Mouse (Mus musculus) hindbrain, embryonic 14.5 days (tissue): ENCODE results near the gene Nnat. TPM values are rescaled to one million over a fixed set of nuclear protein-coding genes. Genes with fewer than 3 reads are reported as not detected.

Experiments used
- ATAC-seq: fragments of 200-750 bp; cut with Nextera tagmentation; 2 replicates; pipeline ENCODE4 v1.8.0; 2017; ENCODE audit warnings: moderate number of reproducible peaks, mild to moderate bottlenecking, moderate TSS enrichment, moderate library complexity; ENCODE audit not compliant: low FRiP score
- DNase-seq: peaks from one replicate; pipeline ENCODE4 v3.0.0-alpha.2; 2015; ENCODE audit warnings: low spot score
- H3K27ac ChIP-seq: fragments of 300-500 bp; sonication (generic); 2 replicates; pipeline ENCODE4 v1.5.1; 2014; ENCODE audit warnings: mild to moderate bottlenecking, moderate library complexity
- H3K27me3 ChIP-seq: fragments of 300-500 bp; sonication (generic); 2 replicates; pipeline ENCODE4 v1.6.1; 2014; ENCODE audit warnings: mild to moderate bottlenecking, low read length, mixed read lengths; ENCODE audit not compliant: control insufficient read depth, insufficient read depth
- H3K36me3 ChIP-seq: fragments of 300-500 bp; sonication (generic); replicated peaks from 2 replicates; pipeline ENCODE4 v1.6.1; 2014; ENCODE audit not compliant: control insufficient read depth, insufficient read depth
- H3K4me1 ChIP-seq: fragments of 300-500 bp; sonication (generic); replicated peaks from 2 replicates; pipeline ENCODE4 v1.6.1; 2014; ENCODE audit warnings: antibody characterized with exemption, low read length, mixed read lengths; ENCODE audit not compliant: control insufficient read depth, insufficient read depth
- H3K4me2 ChIP-seq: fragments of 300-500 bp; sonication (generic); replicated peaks from 2 replicates; pipeline ENCODE4 v1.6.1; 2014; ENCODE audit warnings: mild to moderate bottlenecking, moderate library complexity
- H3K4me3 ChIP-seq: fragments of 300-500 bp; sonication (generic); replicated peaks from 2 replicates; pipeline ENCODE4 v1.5.1; 2014; ENCODE audit warnings: mild to moderate bottlenecking, low read length
- H3K9ac ChIP-seq: fragments of 300-500 bp; sonication (generic); 2 replicates; pipeline ENCODE4 v1.6.1; 2014
- H3K9me3 ChIP-seq: fragments of 300-500 bp; sonication (generic); 2 replicates; pipeline ENCODE4 v1.6.1; 2016; ENCODE audit warnings: low read length; ENCODE audit not compliant: control insufficient read depth
- WGBS: fragments of 180-500 bp; shearing (Covaris S2); extraction: QIAGEN DNeasy Blood & Tissue Kit; methylation state at CpG from one replicate; pipeline ENCODE4 v1.1.7; 2014; 5-methylcytosine and 5-hydroxymethylcytosine counted together
- polyA plus RNA-seq: library from polyadenylated mRNA; unstranded; fragments of >200 nt; fragmentation: Nextera tagmentation; extraction: Ambion mirVana; gene quantifications from 2 replicates; pipeline ENCODE4 v1.2.1, GENCODE M21; 2014

Gene Nnat
- polyA plus RNA-seq, 1 experiment from 2014 or later: 4,588 TPM

GRCm38 (mm10) chr2:157560302-157560701 lies 424 bp downstream of the Nnat start:
- WGBS: 45% methylated on average over 33 of the region's 33 CpGs
- no peak for DNase-seq

GRCm38 (mm10) chr2:157561165-157561836 lies 1.4 kb downstream of the Nnat start:
- peaks cover 47% of the 10 kb centered on the region for H3K36me3 ChIP-seq
- 47% methylated on average over 25 of the region's 27 CpGs for WGBS

More at GRCm38 (mm10) chr2:157560302-157560701, 424 bp downstream of the Nnat start:
- Histone ChIP-seq H3K4me1 (peaks cover 20% of the 10 kb centered on the region), H3K9ac (peak overlapping the region; percentile 99), H3K27ac (peak overlapping the region; percentile 93), H3K4me3 (peak overlapping the region; percentile 56), H3K9me3 (peaks cover 42% of the 10 kb centered on the region), H3K4me2 (peak overlapping the region; percentile 74), H3K36me3 (peaks cover 54% of the 10 kb centered on the region), H3K27me3 (no peaks in the 10 kb centered on the region)
- peak; percentile 1; the same call in 1 of the 2 replicates for ATAC-seq

GRCm38 (mm10) chr2:157563031-157563430 lies 3.2 kb downstream of the Nnat start:
- H3K9me3 ChIP-seq: peaks cover 42% of the 10 kb centered on the region
- DNase-seq (no peak), ATAC-seq (no peak)
- 48% methylated on average over 2 of the region's 2 CpGs for WGBS
- peak overlapping the region; percentile 99; the same call in 1 of the 2 replicates for H3K9ac ChIP-seq
- peak overlapping the region; percentile 56; the same call in 1 of the 2 replicates for H3K4me3 ChIP-seq
- peak overlapping the region; percentile 93 for H3K27ac ChIP-seq
- no peaks in the 10 kb centered on the region for H3K27me3 ChIP-seq
- H3K4me1 ChIP-seq: peaks cover 31% of the 10 kb centered on the region
- H3K4me2 ChIP-seq: peak overlapping the region; percentile 74
- peaks cover 30% of the 10 kb centered on the region for H3K36me3 ChIP-seq

More at GRCm38 (mm10) chr2:157561165-157561836, 1.4 kb downstream of the Nnat start:
- Histone ChIP-seq H3K4me2 (peak overlapping the region; percentile 74), H3K27ac (peak overlapping the region; percentile 93), H3K4me3 (peak overlapping the region; percentile 56), H3K27me3 (no peaks in the 10 kb centered on the region), H3K4me1 (peaks cover 21% of the 10 kb centered on the region), H3K9ac (peak overlapping the region; percentile 99), H3K9me3 (peaks cover 42% of the 10 kb centered on the region)
- ATAC-seq (peak; percentile 59), DNase-seq (peak; percentile 84)

GRCm38 (mm10) chr2:157564723-157565122 lies 4.8 kb downstream of the Nnat start:
- DNase-seq: no peak
- H3K4me3 ChIP-seq: peak overlapping the region; percentile 99
- H3K27ac ChIP-seq: no peak overlapping the region
- 79% methylated on average over 4 of the region's 4 CpGs for WGBS
- no peaks in the 10 kb centered on the region for H3K27me3 ChIP-seq
- ATAC-seq: no peak
- H3K4me1 ChIP-seq: peaks cover 31% of the 10 kb centered on the region
- peaks cover 28% of the 10 kb centered on the region for H3K9me3 ChIP-seq
- H3K4me2 ChIP-seq: peak overlapping the region; percentile 74
- peak overlapping the region; percentile 99 for H3K9ac ChIP-seq
- peaks cover 29% of the 10 kb centered on the region for H3K36me3 ChIP-seq

GRCm38 (mm10) chr2:157565446-157565845 lies 5.6 kb downstream of the Nnat start:
- Histone ChIP-seq H3K9ac (peak overlapping the region; percentile 99), H3K27ac (peak overlapping the region; percentile 90), H3K4me1 (peaks cover 31% of the 10 kb centered on the region), H3K4me2 (peak overlapping the region; percentile 74), H3K9me3 (peaks cover 21% of the 10 kb centered on the region), H3K27me3 (no peaks in the 10 kb centered on the region), H3K4me3 (peak overlapping the region; percentile 99), H3K36me3 (peaks cover 29% of the 10 kb centered on the region)
- DNase-seq: no peak
- WGBS: 7% methylated on average over 13 of the region's 13 CpGs
- ATAC-seq: no peak

- DNase-seq (no peak), ATAC-seq (peak; percentile 19; the same call in 1 of the 2 replicates)
- H3K9ac ChIP-seq: peak overlapping the region; percentile 99
- WGBS: 0% methylated on average over 35 of the region's 35 CpGs
- H3K4me1 ChIP-seq: peaks cover 31% of the 10 kb centered on the region
- no peaks in the 10 kb centered on the region for H3K27me3 ChIP-seq
- H3K9me3 ChIP-seq: peaks cover 18% of the 10 kb centered on the region
- peak overlapping the region; percentile 90 for H3K27ac ChIP-seq
- H3K4me3 ChIP-seq: peak overlapping the region; percentile 99
- H3K4me2 ChIP-seq: peak overlapping the region; percentile 74
- peaks cover 29% of the 10 kb centered on the region for H3K36me3 ChIP-seq
Measured at GRCm38 (mm10) chr2:157565898-157566259, 6.0 kb downstream of the Nnat start.

GRCm38 (mm10) chr2:157566260-157566952 lies 6.5 kb downstream of the Nnat start:
- H3K27ac ChIP-seq: peak overlapping the region; percentile 90
- H3K27me3 ChIP-seq: no peaks in the 10 kb centered on the region
- peak overlapping the region; percentile 99 for H3K9ac ChIP-seq
- peaks cover 31% of the 10 kb centered on the region for H3K4me1 ChIP-seq
- peaks cover 13% of the 10 kb centered on the region for H3K9me3 ChIP-seq
- WGBS: under 1% methylated on average over 36 of the region's 36 CpGs
- ATAC-seq (peak; percentile 80), DNase-seq (peak; percentile 94)
- peak overlapping the region; percentile 74 for H3K4me2 ChIP-seq
- H3K36me3 ChIP-seq: peaks cover 23% of the 10 kb centered on the region
- H3K4me3 ChIP-seq: peak overlapping the region; percentile 99

GRCm38 (mm10) chr2:157567235-157567961 lies 7.5 kb downstream of the Nnat start:
- no peaks in the 10 kb centered on the region for H3K27me3 ChIP-seq
- H3K4me3 ChIP-seq: peak overlapping the region; percentile 99
- peak overlapping the region; percentile 90 for H3K27ac ChIP-seq
- peaks cover 31% of the 10 kb centered on the region for H3K4me1 ChIP-seq
- peak overlapping the region; percentile 99 for H3K9ac ChIP-seq
- peaks cover 3% of the 10 kb centered on the region for H3K9me3 ChIP-seq
- WGBS: 89% methylated on average over 11 of the region's 11 CpGs
- DNase-seq (no peak), ATAC-seq (no peak)
- H3K36me3 ChIP-seq: peaks cover 14% of the 10 kb centered on the region
- H3K4me2 ChIP-seq: peak overlapping the region; percentile 74

GRCm38 (mm10) chr2:157568881-157569280 lies 9.0 kb downstream of the Nnat start:
- ATAC-seq (no peak), DNase-seq (no peak)
- no peak overlapping the region for H3K9ac ChIP-seq
- H3K27ac ChIP-seq: no peak overlapping the region
- H3K36me3 ChIP-seq: peaks cover 5% of the 10 kb centered on the region
- no peaks in the 10 kb centered on the region for H3K9me3 ChIP-seq
- H3K4me2 ChIP-seq: no peak overlapping the region
- WGBS: 28% methylated on average over 2 of the region's 2 CpGs
- no peaks in the 10 kb centered on the region for H3K27me3 ChIP-seq
- no peak overlapping the region for H3K4me3 ChIP-seq
- peaks cover 25% of the 10 kb centered on the region for H3K4me1 ChIP-seq
